Mouse (Mus musculus): ENCODE results near the gene Ap3b2. TPM values are rescaled to one million over a fixed set of nuclear protein-coding genes. Genes with fewer than 3 reads are reported as not detected.

The Ap3b2 gene
- not detected in 2 replicates for polyA plus RNA-seq (2012; ENCODE audit: low replicate concordance)

DNA sequence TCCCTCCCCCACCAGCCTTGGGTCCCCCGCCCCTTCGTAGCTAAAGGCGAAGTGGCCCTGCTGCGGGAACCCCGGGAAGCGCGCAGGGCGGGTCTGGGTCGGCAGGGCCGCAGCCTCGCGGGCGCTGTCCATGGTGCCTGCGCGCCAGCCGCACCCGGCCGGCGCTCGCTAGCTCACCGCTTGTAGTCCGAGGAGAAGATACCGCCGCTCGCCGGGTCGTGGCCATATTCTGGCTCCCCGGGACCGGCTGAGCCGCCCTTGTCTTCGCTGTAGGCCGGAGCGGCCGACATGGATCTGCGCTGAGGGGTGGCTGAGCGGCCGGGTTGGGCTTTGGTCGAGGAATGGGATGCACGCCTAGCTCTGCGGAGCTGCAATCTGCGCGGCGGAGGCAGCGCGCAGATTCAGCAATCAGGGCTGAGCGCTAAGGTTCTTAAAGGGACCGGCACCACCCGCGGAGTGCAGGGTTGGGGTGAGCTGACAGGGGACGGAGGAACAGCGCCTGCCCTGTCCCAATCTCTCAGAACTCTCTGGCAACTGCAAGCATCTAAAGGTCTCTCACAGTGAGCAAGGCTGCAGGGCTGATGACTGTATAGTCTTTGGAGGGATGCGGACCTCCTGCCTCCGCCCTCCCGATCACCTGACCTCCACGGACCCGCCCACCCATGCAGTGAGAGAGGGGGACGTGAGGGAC, at the start of gene Ap3b2:
Ap3b2 (minus strand) TSS at position 595 of the 691 bp plus-strand sequence.

DNA sequence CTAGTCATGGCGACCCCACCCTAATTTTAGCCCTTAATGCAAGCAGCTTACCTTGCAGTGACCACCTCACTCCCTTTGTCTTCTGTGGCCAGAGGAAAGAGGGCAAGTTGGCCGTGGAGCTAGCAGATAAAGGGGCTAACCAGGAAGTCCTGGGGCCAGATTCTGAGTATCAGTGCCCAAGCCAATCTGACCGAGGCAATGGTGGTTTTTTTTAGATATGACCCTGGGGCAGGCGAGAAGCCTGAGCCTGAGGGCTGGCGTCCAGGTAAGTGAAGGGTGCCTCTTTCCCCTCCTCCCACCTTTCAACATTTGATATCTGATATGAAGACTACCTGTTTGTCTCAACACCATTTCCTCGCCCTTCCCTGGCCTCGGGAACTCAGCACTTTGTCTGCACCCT, 4.5 kb upstream of the Ap3b2 start, which contains the start of gene BC048679:
BC048679 (minus strand) TSS at position 101 of the 400 bp plus-strand sequence.

DNA sequence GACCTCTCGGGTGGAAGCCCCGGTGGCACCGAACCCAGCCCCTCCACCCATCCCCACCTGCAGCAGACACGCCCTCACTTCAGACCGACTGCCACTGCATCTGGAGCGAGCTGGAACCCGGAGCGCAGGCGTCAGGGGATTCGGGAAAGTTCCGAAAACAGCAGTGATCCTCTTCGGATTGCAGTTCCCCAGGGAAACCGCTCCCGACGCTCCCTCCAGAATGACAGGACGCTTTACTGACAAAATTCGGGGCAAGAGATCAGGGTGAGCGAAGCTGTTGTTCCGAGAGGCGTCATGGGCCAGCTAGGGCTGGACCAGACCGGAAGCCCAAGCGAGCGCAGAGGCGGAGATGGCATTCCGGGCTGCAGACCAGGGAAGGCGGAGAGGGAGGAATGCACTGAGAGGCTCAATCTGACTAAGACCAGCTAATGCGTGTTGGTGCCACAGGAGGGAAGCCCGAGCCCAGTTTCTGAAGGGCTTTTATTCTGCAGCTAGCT, 38.5 kb downstream of the Ap3b2 start, which contains the start of gene Cpeb1:
Cpeb1 (minus strand) TSS at position 311 of the 497 bp plus-strand sequence.

Other genes with a start within 250 kb of the Ap3b2 start
- gene Rps17, start 148.7 kb downstream of the Ap3b2 start, polyA plus RNA-seq (2012; ENCODE audit: low replicate concordance) = 124 and 142 TPM in 2 replicates
- not detected in 2 replicates for gene Cpeb1, start 38.5 kb downstream of the Ap3b2 start, polyA plus RNA-seq (2012; ENCODE audit: low replicate concordance)
- not detected in 2 replicates for gene BC048679, start 4.4 kb upstream of the Ap3b2 start, polyA plus RNA-seq (2012; ENCODE audit: low replicate concordance)
- not detected in 2 replicates for gene Fsd2, start 73.0 kb upstream of the Ap3b2 start, polyA plus RNA-seq (2012; ENCODE audit: low replicate concordance)
- 12.9 and 16.2 TPM in 2 replicates for gene Whamm, start 77.3 kb upstream of the Ap3b2 start, polyA plus RNA-seq (2012; ENCODE audit: low replicate concordance)
- 0.20 and 0.39 TPM in 2 replicates for gene Homer2, start 213.6 kb upstream of the Ap3b2 start, polyA plus RNA-seq (2012; ENCODE audit: low replicate concordance)

Data from leukemia stem cell, adult 10-12 weeks (primary cell).